Mouse (Mus musculus) embryonic facial prominence, embryonic 12.5 days (tissue): ENCODE results near the gene H6pd. TPM values are rescaled to one million over a fixed set of nuclear protein-coding genes. Genes with fewer than 3 reads are reported as not detected.

ENCODE experiments used
- ATAC-seq: fragments of 200-750 bp; cut with Nextera tagmentation; 2 replicates; pipeline ENCODE4 v1.8.0; 2017; ENCODE audit not compliant: insufficient number of reproducible peaks, insufficient read depth, low FRiP score, low TSS enrichment
- H3K27ac ChIP-seq: fragments of 300-500 bp; sonication (generic); 2 replicates; pipeline ENCODE4 v1.5.1; 2016; ENCODE audit warnings: mild to moderate bottlenecking
- H3K27me3 ChIP-seq: fragments of 300-500 bp; sonication (generic); 2 replicates; pipeline ENCODE4 v1.6.1; 2016; ENCODE audit warnings: mild to moderate bottlenecking, moderate library complexity
- H3K36me3 ChIP-seq: fragments of 300-500 bp; sonication (generic); 2 replicates; pipeline ENCODE4 v1.6.1; 2016; ENCODE audit warnings: mild to moderate bottlenecking
- H3K4me1 ChIP-seq: fragments of 300-500 bp; sonication (generic); 2 replicates; pipeline ENCODE4 v1.6.1; 2016
- H3K4me2 ChIP-seq: fragments of 300-500 bp; sonication (generic); replicated peaks from 2 replicates; pipeline ENCODE4 v1.6.1; 2016; ENCODE audit warnings: mild to moderate bottlenecking, moderate library complexity
- H3K4me3 ChIP-seq: fragments of 300-500 bp; sonication (generic); 2 replicates; pipeline ENCODE4 v1.5.1; 2016; ENCODE audit warnings: mild to moderate bottlenecking
- H3K9ac ChIP-seq: fragments of 300-500 bp; sonication (generic); 2 replicates; pipeline ENCODE4 v1.6.1; 2016; ENCODE audit warnings: mild to moderate bottlenecking, moderate library complexity
- H3K9me3 ChIP-seq: fragments of 300-500 bp; sonication (generic); 2 replicates; pipeline ENCODE4 v1.6.1; 2016; ENCODE audit warnings: mild to moderate bottlenecking, moderate library complexity
- WGBS: fragments of 180-500 bp; shearing (Covaris S2); methylation state at CpG from one replicate; pipeline ENCODE4 v1.1.7; 2016; 5-methylcytosine and 5-hydroxymethylcytosine counted together
- polyA plus RNA-seq: library from polyadenylated mRNA; unstranded; fragments of >200 nt; fragmentation: Nextera tagmentation; extraction: Ambion mirVana; gene quantifications from 2 replicates; pipeline ENCODE4 v1.2.1, GENCODE M21; 2016

The H6pd gene
- polyA plus RNA-seq, 1 experiment from 2014 or later, result 8.4 TPM

DNA sequence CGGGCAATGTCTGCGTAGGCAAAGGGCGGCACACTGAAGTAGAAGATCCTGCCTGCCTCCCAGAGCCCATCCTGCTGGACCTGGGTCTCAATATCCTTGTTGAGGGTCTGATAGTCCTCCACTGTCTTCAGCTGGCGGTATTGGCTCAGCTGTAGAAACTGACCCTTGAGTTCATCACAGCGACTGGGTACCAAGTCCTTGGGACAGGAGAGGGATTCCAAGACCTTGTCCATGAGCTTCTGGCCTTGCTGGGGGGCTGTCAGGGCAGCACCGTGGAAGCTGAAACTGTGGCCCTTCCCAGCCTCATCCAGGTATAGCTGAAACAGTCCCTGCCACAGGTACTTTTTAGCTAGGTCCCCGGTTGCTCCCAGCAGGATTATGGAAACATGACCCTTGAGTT, 12.9 kb downstream of the H6pd start:
- no peak overlapping the region for H3K27ac ChIP-seq
- ATAC-seq, result no peak
- H3K36me3 ChIP-seq, result no peaks in the 10 kb centered on the region
- H3K4me2 ChIP-seq, result no peak overlapping the region
- H3K4me1 ChIP-seq, result peaks cover 21% of the 10 kb centered on the region
- H3K9ac ChIP-seq, result no peak overlapping the region
- 89% methylated on average over 7 of the region's 7 CpGs for WGBS
- no peaks in the 10 kb centered on the region for H3K27me3 ChIP-seq
- no peak overlapping the region for H3K4me3 ChIP-seq
- no peaks in the 10 kb centered on the region for H3K9me3 ChIP-seq

DNA sequence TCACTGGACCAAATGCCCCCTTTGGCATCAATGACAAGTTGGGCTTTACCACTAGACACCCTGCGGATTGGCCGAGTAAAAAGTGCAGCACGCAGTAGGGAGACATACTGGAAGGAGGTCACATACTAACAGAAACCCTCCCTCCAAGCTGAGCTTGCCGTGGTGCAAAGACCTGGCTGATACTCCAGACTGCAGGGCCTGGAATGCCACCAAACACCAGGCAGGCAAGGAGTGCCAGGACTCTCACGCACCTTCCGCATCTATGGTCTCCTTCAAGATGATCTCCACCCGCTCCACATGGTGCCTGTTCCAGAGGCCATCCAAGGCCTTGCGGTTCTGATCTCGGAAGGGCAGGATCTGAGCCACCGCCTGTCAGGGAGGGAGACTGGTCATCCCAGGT, 14.6 kb downstream of the H6pd start:
- Histone ChIP-seq H3K9me3 (no peaks in the 10 kb centered on the region), H3K4me1 (peaks cover 23% of the 10 kb centered on the region), H3K4me2 (no peak overlapping the region), H3K9ac (no peak overlapping the region), H3K4me3 (no peak overlapping the region), H3K27ac (no peak overlapping the region), H3K36me3 (no peaks in the 10 kb centered on the region), H3K27me3 (no peaks in the 10 kb centered on the region)
- no peak for ATAC-seq
- WGBS, result 90% methylated on average over 10 of the region's 10 CpGs

DNA sequence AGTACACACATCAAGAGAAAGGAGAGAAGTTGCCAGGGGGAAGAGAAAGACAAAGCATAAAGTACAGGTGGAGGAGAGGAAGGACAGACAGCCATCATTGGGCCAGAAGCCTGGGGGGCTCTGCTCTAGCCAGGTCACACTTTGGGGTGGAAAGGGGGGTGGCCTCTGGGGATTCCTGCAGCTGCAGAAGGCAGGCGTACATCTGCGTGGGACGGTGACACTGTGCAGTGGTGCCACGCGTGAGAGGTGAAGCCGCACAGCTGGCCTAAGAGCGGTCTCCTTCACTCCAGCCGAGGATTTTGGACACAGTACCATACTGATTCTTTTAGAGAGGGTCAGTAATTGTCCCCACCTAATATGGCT, 16.2 kb downstream of the H6pd start:
- H3K9ac ChIP-seq, result no peak overlapping the region
- no peak overlapping the region for H3K27ac ChIP-seq
- H3K27me3 ChIP-seq, result no peaks in the 10 kb centered on the region
- H3K9me3 ChIP-seq, result no peaks in the 10 kb centered on the region
- 84% methylated on average over 8 of the region's 8 CpGs for WGBS
- H3K36me3 ChIP-seq, result no peaks in the 10 kb centered on the region
- ATAC-seq, result no peak
- no peak overlapping the region for H3K4me2 ChIP-seq
- H3K4me3 ChIP-seq, result no peak overlapping the region
- peaks cover 27% of the 10 kb centered on the region for H3K4me1 ChIP-seq

DNA sequence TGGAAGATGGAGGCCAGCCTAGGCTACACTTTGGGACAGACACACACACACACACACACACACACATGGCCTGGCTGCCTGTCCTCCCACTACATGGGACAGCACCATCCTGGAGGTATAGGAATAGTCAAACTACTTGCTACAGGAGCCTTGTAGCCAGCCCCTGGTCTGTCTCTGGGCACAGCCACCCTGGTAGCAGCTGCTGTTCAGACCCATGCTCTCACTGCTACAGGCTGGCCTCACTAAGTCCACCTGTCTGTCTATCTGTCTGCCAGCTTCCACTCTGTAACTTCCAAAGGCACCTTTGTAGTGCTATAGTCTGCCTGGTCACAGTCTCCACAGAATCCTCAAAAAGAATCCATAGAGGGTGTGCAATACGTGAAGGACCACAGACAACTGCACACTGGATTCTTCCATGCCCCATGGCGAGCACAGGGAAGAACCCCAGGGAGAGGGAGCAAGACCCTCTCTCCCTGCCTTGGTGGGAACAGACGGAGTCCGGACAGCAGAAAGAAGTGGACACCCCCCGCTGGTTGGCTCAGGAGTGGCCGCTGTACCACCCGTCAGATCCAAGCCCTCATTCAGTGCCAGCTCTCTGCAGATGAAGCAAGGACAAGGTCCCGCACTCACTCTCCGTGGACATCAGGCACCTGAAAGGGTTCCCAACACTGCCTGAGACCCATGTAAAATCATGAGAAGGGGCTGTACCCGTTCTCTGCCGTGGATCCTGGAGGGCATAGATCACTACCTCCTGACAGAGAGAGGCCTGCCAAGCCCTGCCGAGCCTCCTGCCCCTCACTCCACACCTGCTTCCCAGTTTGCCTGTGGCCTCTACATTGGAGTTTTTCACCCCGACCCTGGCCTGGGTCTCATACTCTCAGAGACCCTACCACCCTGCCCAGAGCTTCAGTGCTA, 16.8 kb downstream of the H6pd start:
- no peaks in the 10 kb centered on the region for H3K27me3 ChIP-seq
- ATAC-seq, result no peak
- no peak overlapping the region for H3K27ac ChIP-seq
- no peaks in the 10 kb centered on the region for H3K9me3 ChIP-seq
- H3K36me3 ChIP-seq, result no peaks in the 10 kb centered on the region
- no peak overlapping the region for H3K4me3 ChIP-seq
- H3K4me1 ChIP-seq, result peaks cover 27% of the 10 kb centered on the region
- no peak overlapping the region for H3K4me2 ChIP-seq
- 85% methylated on average over 13 of the region's 13 CpGs for WGBS
- H3K9ac ChIP-seq, result no peak overlapping the region

GRCm38 (mm10) chr4:149990954-149991633, 17.7 kb downstream of the H6pd start:
- Histone ChIP-seq H3K4me2 (peak overlapping the region; percentile 4; the same call in 1 of the 2 replicates), H3K9ac (0 out of 2 replicates have a peak overlapping the region, but pooled peaks have one; percentile 27), H3K36me3 (no peaks in the 10 kb centered on the region), H3K4me3 (no peak overlapping the region), H3K4me1 (peaks cover 27% of the 10 kb centered on the region), H3K9me3 (no peaks in the 10 kb centered on the region), H3K27me3 (no peaks in the 10 kb centered on the region), H3K27ac (0 out of 2 replicates have a peak overlapping the region, but pooled peaks have one; percentile 46)
- ATAC-seq, result no peak
- WGBS, result 31% methylated on average over 9 of the region's 9 CpGs

GRCm38 (mm10) chr4:149990212-149990953, 18.4 kb downstream of the H6pd start:
- H3K36me3 ChIP-seq, result no peaks in the 10 kb centered on the region
- peak; percentile 13; the same call in 1 of the 2 replicates for ATAC-seq
- WGBS, result 9% methylated on average over 8 of the region's 8 CpGs
- no peaks in the 10 kb centered on the region for H3K27me3 ChIP-seq
- H3K27ac ChIP-seq, result no peak overlapping the region
- H3K9ac ChIP-seq, result 0 out of 2 replicates have a peak overlapping the region, but pooled peaks have one; percentile 27
- peaks cover 27% of the 10 kb centered on the region for H3K4me1 ChIP-seq
- H3K4me3 ChIP-seq, result no peak overlapping the region
- H3K4me2 ChIP-seq, result peak overlapping the region; percentile 4; the same call in 1 of the 2 replicates
- H3K9me3 ChIP-seq, result no peaks in the 10 kb centered on the region

GRCm38 (mm10) chr4:149988931-149989556, 19.8 kb downstream of the H6pd start:
- H3K27ac ChIP-seq, result no peak overlapping the region
- no peak overlapping the region for H3K9ac ChIP-seq
- H3K36me3 ChIP-seq, result no peaks in the 10 kb centered on the region
- ATAC-seq, result peak; percentile 87
- WGBS, result 10% methylated on average over 21 of the region's 21 CpGs
- H3K27me3 ChIP-seq, result no peaks in the 10 kb centered on the region
- peak overlapping the region; percentile 22 for H3K4me3 ChIP-seq
- H3K4me1 ChIP-seq, result peaks cover 27% of the 10 kb centered on the region
- no peaks in the 10 kb centered on the region for H3K9me3 ChIP-seq
- H3K4me2 ChIP-seq, result peak overlapping the region; percentile 53

DNA sequence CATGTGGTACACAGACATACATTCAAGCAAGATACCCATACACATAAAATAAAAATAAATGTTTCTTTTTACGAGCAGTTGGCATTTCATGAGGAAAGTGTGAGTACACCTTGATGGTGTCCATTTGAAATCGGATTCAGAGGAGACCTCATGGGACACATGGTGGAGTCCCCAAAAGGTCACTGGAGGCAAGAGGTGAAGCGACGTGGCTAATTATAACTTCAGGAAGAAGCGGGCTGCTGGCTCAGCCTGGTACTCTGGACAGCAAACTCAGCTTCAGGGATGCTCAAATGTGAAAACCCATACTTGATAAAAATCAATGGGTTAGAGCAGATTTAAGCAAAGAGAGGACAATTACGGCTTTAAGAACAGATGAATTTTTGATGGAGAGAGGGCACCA, 20.5 kb downstream of the H6pd start:
- Histone ChIP-seq H3K27ac (no peak overlapping the region), H3K4me3 (no peak overlapping the region), H3K9ac (no peak overlapping the region), H3K36me3 (no peaks in the 10 kb centered on the region), H3K9me3 (no peaks in the 10 kb centered on the region), H3K27me3 (no peaks in the 10 kb centered on the region), H3K4me2 (peak overlapping the region; percentile 53), H3K4me1 (peaks cover 27% of the 10 kb centered on the region)
- ATAC-seq, result no peak
- 65% methylated on average over 6 of the region's 6 CpGs for WGBS

DNA sequence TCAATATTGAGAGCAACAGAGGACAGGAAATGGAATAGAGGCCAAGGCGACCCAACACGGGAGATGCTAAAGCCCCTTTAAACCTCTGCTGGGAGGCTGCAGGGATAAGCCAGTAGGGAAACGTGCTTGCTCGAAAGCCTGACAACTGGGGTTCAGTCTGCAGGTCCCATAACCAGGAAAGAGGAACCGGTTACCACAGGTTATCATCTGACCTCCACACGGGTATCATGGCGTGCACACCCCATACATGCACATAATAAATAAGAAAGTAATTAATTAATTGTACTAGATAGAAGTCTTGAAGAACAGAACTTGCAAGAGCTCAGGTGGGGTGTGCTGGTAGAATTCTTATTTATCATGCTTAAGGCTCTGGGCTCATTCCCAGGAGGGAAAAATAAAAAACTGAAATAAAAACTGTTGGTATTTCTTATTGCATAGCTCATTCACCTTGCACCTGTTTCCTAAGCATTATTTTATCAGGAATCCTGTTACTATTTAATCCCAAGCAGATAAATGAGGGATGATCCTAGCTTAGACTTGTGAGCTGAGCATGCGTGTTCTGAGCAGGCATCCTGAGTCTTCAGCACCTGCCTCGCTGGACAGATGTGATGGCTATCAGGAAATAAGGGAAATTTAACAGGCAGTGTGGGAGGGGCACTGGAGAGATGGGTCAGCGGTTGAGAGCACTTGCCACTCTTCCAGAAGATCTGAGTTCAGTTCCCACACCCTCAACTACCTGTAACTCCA, 22.0 kb downstream of the H6pd start:
- Histone ChIP-seq H3K4me3 (no peak overlapping the region), H3K36me3 (no peaks in the 10 kb centered on the region; the same call in 1 of the 2 replicates), H3K9me3 (no peaks in the 10 kb centered on the region), H3K9ac (no peak overlapping the region), H3K27me3 (no peaks in the 10 kb centered on the region), H3K27ac (no peak overlapping the region), H3K4me1 (peaks cover 27% of the 10 kb centered on the region), H3K4me2 (no peak overlapping the region)
- 81% methylated on average over 10 of the region's 10 CpGs for WGBS
- ATAC-seq, result no peak

GRCm38 (mm10) chr4:149983921-149984645, 24.7 kb downstream of the H6pd start:
- Histone ChIP-seq H3K4me1 (peaks cover 16% of the 10 kb centered on the region), H3K4me2 (no peak overlapping the region), H3K9ac (no peak overlapping the region), H3K36me3 (no peaks in the 10 kb centered on the region; the same call in 1 of the 2 replicates), H3K27me3 (no peaks in the 10 kb centered on the region), H3K9me3 (no peaks in the 10 kb centered on the region), H3K27ac (no peak overlapping the region), H3K4me3 (no peak overlapping the region)
- WGBS, result 87% methylated on average over 23 of the region's 23 CpGs
- ATAC-seq, result no peak
